22 mouse cellular contexts compared by ENCODE assay signal in genomic region chr11:88282516-88282915, GRCm38 (mm10). TPM values are rescaled to one million over a fixed set of nuclear protein-coding genes. Genes with fewer than 3 reads are reported as not detected.
DNase-seq lines count a peak whose midpoint lies in the region; ATAC-seq and TF ChIP-seq lines count a peak whose summit lies in the region.
"Had no signal": no experiment of that assay in that cellular context is flagged by ENCODE, and none has a peak within 500 bp of the region (broad histone marks: within the 10 kb centered on the region; RNA-seq: fewer than 3 reads in every experiment).

No protein-coding gene starts in this region.

- TF ChIP-seq CTCF in cerebellum, adult 2 months (IDR thresholded peaks at IDR 0.05; ENCODE audit: borderline replicate concordance, insufficient read depth, low read depth, low read length), result peak; percentile 20; the same call in 1 of the 2 replicates
- peak; percentile 38; the same call in 1 of the 2 replicates for TF ChIP-seq CTCF in intestine, postnatal 0 days (IDR thresholded peaks at IDR 0.05; ENCODE audit: low read depth)
- TF ChIP-seq CTCF in lung, postnatal 0 days (IDR thresholded peaks at IDR 0.05), result 0 out of 2 replicates have a peak, but pooled peaks have one; percentile 27

- ATAC-seq in intestine, postnatal 0 days, result no peak
- ATAC-seq in intestine, embryonic 16.5 days, result no peak
- no peak for ATAC-seq in lung, postnatal 0 days
- ATAC-seq: forebrain, embryonic 15.5 days had no signal

- WGBS in cerebellum, adult 2 months, result 98% methylated on average over 2 of the region's 2 CpGs
- 97% methylated on average over 2 of the region's 2 CpGs for WGBS in intestine, postnatal 0 days
- 94% methylated on average over 2 of the region's 2 CpGs for WGBS in intestine, embryonic 16.5 days
- WGBS in lung, postnatal 0 days, result 95% methylated on average over 2 of the region's 2 CpGs

- H3K27me3 ChIP-seq in cerebellum, adult 2 months (ENCODE audit: control insufficient read depth, insufficient read depth, low read length), result no peaks in the 10 kb centered on the region
- 0 out of 2 replicates have a peak, but pooled peaks cover 3% of the 10 kb centered on the region for H3K27me3 ChIP-seq in intestine, postnatal 0 days (replicated peaks; ENCODE audit: control insufficient read depth, insufficient read depth, low read length)
- H3K27me3 ChIP-seq in intestine, embryonic 16.5 days (replicated peaks; ENCODE audit: control insufficient read depth, insufficient read depth, low read length), result no peaks in the 10 kb centered on the region
- no peaks in the 10 kb centered on the region for H3K27me3 ChIP-seq in lung, postnatal 0 days (replicated peaks; ENCODE audit: insufficient read depth, low read length)
- H3K27me3 ChIP-seq: forebrain, embryonic 15.5 days; heart, embryonic 15.5 days; hindbrain, embryonic 15.5 days; liver, embryonic 13.5 days; neural tube, embryonic 15.5 days had no signal

- no peak overlapping the region for H3K9ac ChIP-seq in intestine, postnatal 0 days (ENCODE audit: low read depth, low read length)
- H3K9ac ChIP-seq in intestine, embryonic 16.5 days (ENCODE audit: low read depth, low read length), result no peak overlapping the region
- no peak overlapping the region for H3K9ac ChIP-seq in lung, postnatal 0 days (replicated peaks; ENCODE audit: low read depth)
- H3K9ac ChIP-seq: forebrain, embryonic 15.5 days; heart, embryonic 15.5 days; hindbrain, embryonic 15.5 days; liver, embryonic 13.5 days; neural tube, embryonic 15.5 days had no signal

- no peaks in the 10 kb centered on the region for H3K9me3 ChIP-seq in intestine, postnatal 0 days (ENCODE audit: control insufficient read depth)
- no peaks in the 10 kb centered on the region for H3K9me3 ChIP-seq in intestine, embryonic 16.5 days (ENCODE audit: control insufficient read depth, low read length)
- no peaks in the 10 kb centered on the region for H3K9me3 ChIP-seq in lung, postnatal 0 days (ENCODE audit: low read length)
- H3K9me3 ChIP-seq: forebrain, embryonic 15.5 days; heart, embryonic 15.5 days; hindbrain, embryonic 15.5 days; liver, embryonic 13.5 days; neural tube, embryonic 15.5 days had no signal

- no peaks in the 10 kb centered on the region for H3K36me3 ChIP-seq in intestine, postnatal 0 days (ENCODE audit: control insufficient read depth, insufficient read depth)
- H3K36me3 ChIP-seq in intestine, embryonic 16.5 days (ENCODE audit: control insufficient read depth, insufficient read depth, low read length), result no peaks in the 10 kb centered on the region
- no peaks in the 10 kb centered on the region for H3K36me3 ChIP-seq in lung, postnatal 0 days (ENCODE audit: insufficient read depth, low read length)
- H3K36me3 ChIP-seq: forebrain, embryonic 15.5 days; heart, embryonic 15.5 days; hindbrain, embryonic 15.5 days; liver, embryonic 13.5 days; neural tube, embryonic 15.5 days had no signal

- no peak overlapping the region for H3K27ac ChIP-seq in cerebellum, adult 2 months (ENCODE audit: insufficient read depth, low read length)
- no peak overlapping the region for H3K27ac ChIP-seq in intestine, postnatal 0 days (ENCODE audit: low read depth, low read length)
- H3K27ac ChIP-seq in intestine, embryonic 16.5 days (ENCODE audit: low read length), result no peak overlapping the region
- H3K27ac ChIP-seq in lung, postnatal 0 days (ENCODE audit: low read length), result no peak overlapping the region
- H3K27ac ChIP-seq: forebrain, embryonic 15.5 days; heart, embryonic 15.5 days; hindbrain, embryonic 15.5 days; liver, embryonic 13.5 days had no signal

- DNase-seq in cerebellum, adult 2 months, result no peak
- DNase-seq in cerebellum, adult 9-10 months, result no peak
- DNase-seq in lung, postnatal 0 days (ENCODE audit: low spot score), result no peak
- DNase-seq in lung, postnatal 10 days, result no peak
- peak; percentile 13 for DNase-seq in induced T-regulatory cell, adult 2 months (ENCODE audit: low read depth)
- DNase-seq in right cerebral cortex, adult 2 months (ENCODE audit: low spot score in 2 of 2), result no peak
- DNase-seq: adrenal gland, postnatal 14 days; cerebellum, adult 18-20 months; heart, adult 11 months; kidney, adult 8-10 months; kidney, postnatal 4 days; liver, embryonic 13.5 days; right cerebral cortex, postnatal 4 days had no signal

- no peak overlapping the region for H3K4me3 ChIP-seq in cerebellum, adult 2 months (replicated peaks; ENCODE audit: insufficient read depth, low read depth, low read length)
- no peak overlapping the region for H3K4me3 ChIP-seq in intestine, postnatal 0 days (ENCODE audit: low read depth, low read length)
- H3K4me3 ChIP-seq in intestine, embryonic 16.5 days (ENCODE audit: low read length), result no peak overlapping the region
- no peak overlapping the region for H3K4me3 ChIP-seq in lung, postnatal 0 days (ENCODE audit: low read depth, low read length)
- H3K4me3 ChIP-seq: erythroblast, embryonic 14.5 days; forebrain, embryonic 15.5 days; heart, embryonic 15.5 days; hindbrain, embryonic 15.5 days; liver, embryonic 13.5 days; myocyte; neural tube, embryonic 15.5 days had no signal

- no peak for TF ChIP-seq POLR2A in cerebellum, adult 2 months (IDR thresholded peaks at IDR 0.05; ENCODE audit: borderline replicate concordance, insufficient read depth, low read length)

- no peak for TF ChIP-seq EP300 in lung, postnatal 0 days (IDR thresholded peaks at IDR 0.05)

- no peaks in the 10 kb centered on the region for H3K4me1 ChIP-seq in cerebellum, adult 2 months (ENCODE audit: control insufficient read depth, insufficient read depth, low read length)
- no peaks in the 10 kb centered on the region for H3K4me1 ChIP-seq in intestine, postnatal 0 days (replicated peaks; ENCODE audit: control insufficient read depth, insufficient read depth, low read length)
- H3K4me1 ChIP-seq in intestine, embryonic 16.5 days (ENCODE audit: control insufficient read depth, insufficient read depth, low read length), result no peaks in the 10 kb centered on the region
- H3K4me1 ChIP-seq in lung, postnatal 0 days (ENCODE audit: insufficient read depth, low read depth, low read length), result no peaks in the 10 kb centered on the region
- H3K4me1 ChIP-seq: liver, embryonic 13.5 days had no signal

- H3K4me2 ChIP-seq in intestine, postnatal 0 days (replicated peaks; ENCODE audit: low read depth), result no peak overlapping the region
- no peak overlapping the region for H3K4me2 ChIP-seq in intestine, embryonic 16.5 days (ENCODE audit: low read depth, low read length)
- H3K4me2 ChIP-seq in lung, postnatal 0 days (replicated peaks; ENCODE audit: low read depth, low read length), result no peak overlapping the region
- H3K4me2 ChIP-seq: forebrain, embryonic 15.5 days; heart, embryonic 15.5 days; hindbrain, embryonic 15.5 days; liver, embryonic 13.5 days; midbrain, embryonic 11.5 days; neural tube, embryonic 15.5 days had no signal

RNA-seq across cellular contexts. Expression of gene Ccdc182, which starts 11.3 kb away (rescaled TPM):
- polyA plus RNA-seq in cerebellum, adult 2 months (2012; rRNA removed), result 0.23 TPM in 1 of 2 replicates, not detected in the other
- polyA plus RNA-seq in intestine, postnatal 0 days (2015; fragmentation: Nextera tagmentation; extraction: Ambion mirVana), result not detected in 2 replicates
- polyA plus RNA-seq in intestine, embryonic 16.5 days (2015; fragmentation: Nextera tagmentation; extraction: Ambion mirVana), result not detected in 2 replicates
- polyA plus RNA-seq in lung, postnatal 0 days (2015; fragmentation: Nextera tagmentation; extraction: Ambion mirVana), result not detected in 2 replicates
- polyA plus RNA-seq: erythroblast, embryonic 14.5 days; heart, embryonic 15.5 days; liver, embryonic 13.5 days; myocyte had no signal
